ENCODE assay signal across 8 mouse cellular contexts in the genomic region with DNA sequence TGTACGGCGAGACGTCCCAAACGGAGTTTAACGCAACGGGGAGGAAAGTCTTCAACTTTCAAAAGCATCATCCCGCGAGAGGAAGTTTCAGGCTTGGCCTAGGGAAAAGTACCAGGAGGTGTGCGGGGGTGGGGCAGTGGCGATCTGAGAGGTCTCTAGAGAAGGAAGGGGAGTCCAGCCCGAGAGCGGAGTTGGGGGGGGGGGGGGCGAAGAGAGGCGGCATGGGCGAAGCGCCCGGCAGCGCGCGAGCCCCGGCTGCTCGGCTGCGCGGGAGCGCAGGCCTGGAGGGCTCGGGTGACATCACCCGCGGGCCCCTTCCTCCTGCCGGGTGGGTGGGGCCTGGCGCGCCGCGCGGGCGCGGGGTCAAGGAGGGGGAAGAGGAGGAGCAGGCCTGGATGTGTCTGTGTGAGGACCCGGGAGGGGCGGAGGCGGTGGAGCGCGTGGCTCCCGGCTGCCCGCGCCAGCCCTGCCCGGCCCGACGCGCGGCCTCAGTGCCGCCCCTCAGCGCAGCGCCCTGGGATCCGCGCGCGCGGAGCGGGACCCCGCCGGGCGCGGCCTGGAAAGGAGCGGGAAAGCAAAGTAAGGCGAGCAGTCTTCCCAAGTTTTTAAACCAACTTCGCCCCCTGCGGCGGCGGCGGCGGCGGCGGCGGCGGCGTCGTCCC. TPM values are rescaled to one million over a fixed set of nuclear protein-coding genes. Genes with fewer than 3 reads are reported as not detected.
DNase-seq lines count a peak whose midpoint lies in the region; ATAC-seq and TF ChIP-seq lines count a peak whose summit lies in the region.

A gene (plus strand): TSS at position 406 of the 662 bp plus-strand sequence.

- H3K4me1 ChIP-seq in E14TG2a.4 (replicated peaks; ENCODE audit: low read depth, low read length): peaks cover 17% of the 10 kb centered on the region
- peaks cover 53% of the 10 kb centered on the region for H3K4me1 ChIP-seq in forebrain, embryonic 10.5 days
- H3K4me1 ChIP-seq in heart, embryonic 13.5 days: peaks cover 25% of the 10 kb centered on the region
- 0 out of 2 replicates have a peak, but pooled peaks cover 2% of the 10 kb centered on the region for H3K4me1 ChIP-seq in kidney, postnatal 0 days (replicated peaks; ENCODE audit: insufficient read depth, low read length)
- no peaks in the 10 kb centered on the region for H3K4me1 ChIP-seq in liver, embryonic 16.5 days (ENCODE audit: control insufficient read depth, low read depth, low read length)
- H3K4me1 ChIP-seq in neural tube, embryonic 15.5 days: peaks cover 20% of the 10 kb centered on the region

- H3K36me3 ChIP-seq in E14TG2a.4 (ENCODE audit: insufficient read depth, low read length): no peaks in the 10 kb centered on the region
- H3K36me3 ChIP-seq in forebrain, embryonic 10.5 days (replicated peaks): no peaks in the 10 kb centered on the region
- no peaks in the 10 kb centered on the region for H3K36me3 ChIP-seq in heart, embryonic 13.5 days
- no peaks in the 10 kb centered on the region for H3K36me3 ChIP-seq in kidney, postnatal 0 days (ENCODE audit: insufficient read depth, low read length)
- H3K36me3 ChIP-seq in liver, embryonic 16.5 days (ENCODE audit: control insufficient read depth, insufficient read depth): no peaks in the 10 kb centered on the region
- no peaks in the 10 kb centered on the region for H3K36me3 ChIP-seq in neural tube, embryonic 15.5 days

- no peaks in the 10 kb centered on the region for H3K9me3 ChIP-seq in E14TG2a.4 (ENCODE audit: low read length)
- no peaks in the 10 kb centered on the region for H3K9me3 ChIP-seq in forebrain, embryonic 10.5 days
- H3K9me3 ChIP-seq in heart, embryonic 13.5 days: no peaks in the 10 kb centered on the region
- no peaks in the 10 kb centered on the region for H3K9me3 ChIP-seq in kidney, postnatal 0 days (replicated peaks; ENCODE audit: low read length)
- H3K9me3 ChIP-seq in liver, embryonic 16.5 days (replicated peaks; ENCODE audit: control insufficient read depth, low read length): no peaks in the 10 kb centered on the region
- no peaks in the 10 kb centered on the region for H3K9me3 ChIP-seq in neural tube, embryonic 15.5 days (replicated peaks)

- H3K4me3 ChIP-seq in E14TG2a.4 (replicated peaks; ENCODE audit: low read length): peak within 1 kb of the TSS; percentile 91
- peak within 1 kb of the TSS; percentile 96 for H3K4me3 ChIP-seq in forebrain, embryonic 10.5 days
- peak within 1 kb of the TSS; percentile 83 for H3K4me3 ChIP-seq in heart, embryonic 13.5 days
- H3K4me3 ChIP-seq in kidney, postnatal 0 days (replicated peaks; ENCODE audit: low read depth, low read length): peak within 1 kb of the TSS; percentile 66
- H3K4me3 ChIP-seq in liver, embryonic 16.5 days (ENCODE audit: low read depth, low read length): peak within 1 kb of the TSS; percentile 51
- H3K4me3 ChIP-seq in neural tube, embryonic 15.5 days (replicated peaks): peak within 1 kb of the TSS; percentile 57

- peak within 1 kb of the TSS; percentile 100 for H3K27ac ChIP-seq in forebrain, embryonic 10.5 days
- peak within 1 kb of the TSS; percentile 94 for H3K27ac ChIP-seq in heart, embryonic 13.5 days (replicated peaks)
- H3K27ac ChIP-seq in kidney, postnatal 0 days: peak within 1 kb of the TSS; percentile 92
- no peak within 1 kb of the TSS for H3K27ac ChIP-seq in liver, embryonic 16.5 days (ENCODE audit: low read length)
- peak within 1 kb of the TSS; percentile 73 for H3K27ac ChIP-seq in neural tube, embryonic 15.5 days (replicated peaks)

- under 1% methylated on average over 51 of the region's 76 CpGs for WGBS in forebrain, embryonic 10.5 days
- under 1% methylated on average over 52 of the region's 76 CpGs for WGBS in heart, embryonic 13.5 days
- under 1% methylated on average over 49 of the region's 76 CpGs for WGBS in kidney, postnatal 0 days
- WGBS in liver, embryonic 16.5 days (ENCODE audit: insufficient replicate concordance): under 1% methylated on average over 31 of the region's 76 CpGs
- WGBS in neural tube, embryonic 15.5 days: under 1% methylated on average over 48 of the region's 76 CpGs

- peak; percentile 85 for ATAC-seq in heart, embryonic 13.5 days (ENCODE audit: extremely low read depth, insufficient number of reproducible peaks, low FRiP score, low TSS enrichment)
- ATAC-seq in kidney, postnatal 0 days (replicated peaks; ENCODE audit: low FRiP score, low read depth): peak; percentile 96
- peak; percentile 74 for ATAC-seq in liver, embryonic 16.5 days (ENCODE audit: low read depth)
- ATAC-seq in neural tube, embryonic 15.5 days (ENCODE audit: low FRiP score): peak; percentile 93

- peak within 1 kb of the TSS; percentile 90 for H3K9ac ChIP-seq in heart, embryonic 13.5 days
- peak within 1 kb of the TSS; percentile 79 for H3K9ac ChIP-seq in kidney, postnatal 0 days (ENCODE audit: low read depth, low read length)
- H3K9ac ChIP-seq in liver, embryonic 16.5 days (ENCODE audit: low read depth, low read length): no peak within 1 kb of the TSS
- peak within 1 kb of the TSS; percentile 55 for H3K9ac ChIP-seq in neural tube, embryonic 15.5 days (replicated peaks)

- no peak for TF ChIP-seq CTCF in E14TG2a.4 (conservative IDR thresholded peaks at IDR 0.05; ENCODE audit: low read length)
- no peak for TF ChIP-seq CTCF in kidney, postnatal 0 days (IDR thresholded peaks at IDR 0.05; ENCODE audit: low read depth)

- peak; percentile 85 for DNase-seq in adrenal gland, postnatal 10 days
- DNase-seq in forebrain, embryonic 10.5 days (ENCODE audit: extremely low spot score, low spot score): peak; percentile 89
- peak; percentile 92 for DNase-seq in kidney, postnatal 0 days (ENCODE audit: low spot score)
- peak; percentile 86 for DNase-seq in yolk sac, embryonic 10.5 days (ENCODE audit: low spot score)

- peaks cover 34% of the 10 kb centered on the region for H3K27me3 ChIP-seq in E14TG2a.4 (ENCODE audit: insufficient read depth, low read length)
- no peaks in the 10 kb centered on the region for H3K27me3 ChIP-seq in forebrain, embryonic 10.5 days (ENCODE audit: poor library complexity, severe bottlenecking)
- peaks cover 50% of the 10 kb centered on the region for H3K27me3 ChIP-seq in heart, embryonic 13.5 days (replicated peaks)
- no peaks in the 10 kb centered on the region for H3K27me3 ChIP-seq in kidney, postnatal 0 days (ENCODE audit: insufficient read depth, low read length)
- H3K27me3 ChIP-seq in liver, embryonic 16.5 days (ENCODE audit: control insufficient read depth, insufficient read depth, low read depth, low read length): peaks cover 45% of the 10 kb centered on the region
- peaks cover 20% of the 10 kb centered on the region for H3K27me3 ChIP-seq in neural tube, embryonic 15.5 days (replicated peaks)

- H3K4me2 ChIP-seq in heart, embryonic 13.5 days: peak within 1 kb of the TSS; percentile 88
- peak within 1 kb of the TSS; percentile 72 for H3K4me2 ChIP-seq in kidney, postnatal 0 days (ENCODE audit: low read length)
- H3K4me2 ChIP-seq in liver, embryonic 16.5 days (ENCODE audit: low read depth, low read length): peak within 1 kb of the TSS; percentile 57
- peak within 1 kb of the TSS; percentile 98 for H3K4me2 ChIP-seq in neural tube, embryonic 15.5 days

RNA-seq across cellular contexts. Expression of the gene that starts here (rescaled TPM):
- 10 to 100 TPM in 1 of 2 experiments, 1 to 10 TPM in 1; 7.4 to 10.2 TPM for total RNA-seq in adrenal gland, postnatal 10 days (2021)
- 60.3 and 62.2 TPM in 2 replicates for polyA plus RNA-seq in forebrain, embryonic 10.5 days (2016; fragmentation: Nextera tagmentation; extraction: Ambion mirVana)
- 6.2 and 7.4 TPM in 2 replicates for polyA plus RNA-seq in heart, embryonic 13.5 days (2015; fragmentation: Nextera tagmentation; extraction: Ambion mirVana)
- polyA plus RNA-seq in kidney, postnatal 0 days (2015; fragmentation: Nextera tagmentation; extraction: Ambion mirVana): 7.1 and 7.7 TPM in 2 replicates
- 0.27 and 0.30 TPM in 2 replicates for polyA plus RNA-seq in liver, embryonic 16.5 days (2015; fragmentation: Nextera tagmentation; extraction: Ambion mirVana)
- 2.6 and 4.4 TPM in 2 replicates for polyA plus RNA-seq in neural tube, embryonic 15.5 days (2015; fragmentation: Nextera tagmentation; extraction: Ambion mirVana)

Comparison
In these comparisons a context has a peak if more than half of its experiments do, and no peak if none do; other contexts are left out.
1. Peak in ATAC-seq, H3K4me3 ChIP-seq and H3K4me2 ChIP-seq in liver, embryonic 16.5 days; RNA of the gene not detected or under 1 TPM.